Mouse (Mus musculus) thymus, postnatal 10 days (tissue): ENCODE results near the gene Frmd4b.
"Not testable (repeated sequence)": the region's sequence is repeated elsewhere in the genome, so short reads cannot be mapped to it uniquely, and the experiment has no call there.

ENCODE experiments used
- DNase-seq, 2 experiments: peaks; one replicate each; pipeline ENCODE4 v3.0.0; 2021; ENCODE audit warnings: low spot score in 2 of 2

The Frmd4b gene

GRCm38 (mm10) chr6:97419771-97420446, 197.4 kb downstream of the Frmd4b start:
- DNase-seq = peak; percentile 31 to 69

GRCm38 (mm10) chr6:97416972-97417554, 200.3 kb downstream of the Frmd4b start:
- DNase-seq = peak; percentile 15 to 67

- not testable (repeated sequence) for DNase-seq
Observed at GRCm38 (mm10) chr6:97415578-97415977, 201.8 kb downstream of the Frmd4b start.

- no peak for DNase-seq
Observed at GRCm38 (mm10) chr6:97413453-97413852, 203.9 kb downstream of the Frmd4b start.

- DNase-seq = no peak
Observed at GRCm38 (mm10) chr6:97412403-97412802, 204.9 kb downstream of the Frmd4b start.

- no peak for DNase-seq
Observed at GRCm38 (mm10) chr6:97411327-97411726, 206.0 kb downstream of the Frmd4b start.

- no peak for DNase-seq
Observed at GRCm38 (mm10) chr6:97409467-97410239, 207.7 kb downstream of the Frmd4b start.

- DNase-seq = no peak
Observed at GRCm38 (mm10) chr6:97407914-97408313, 209.4 kb downstream of the Frmd4b start.

- no peak for DNase-seq
Observed at GRCm38 (mm10) chr6:97407425-97407824, 209.9 kb downstream of the Frmd4b start.

- no peak for DNase-seq
Observed at GRCm38 (mm10) chr6:97405311-97405710, 212.0 kb downstream of the Frmd4b start.

GRCm38 (mm10) chr6:97402822-97403472, 214.4 kb downstream of the Frmd4b start:
- no peak for DNase-seq

- no peak for DNase-seq
Observed at GRCm38 (mm10) chr6:97400446-97400845, 216.9 kb downstream of the Frmd4b start.

- DNase-seq = no peak
Observed at GRCm38 (mm10) chr6:97397935-97398334, 219.4 kb downstream of the Frmd4b start.

GRCm38 (mm10) chr6:97396957-97397354, 220.4 kb downstream of the Frmd4b start:
- no peak for DNase-seq

GRCm38 (mm10) chr6:97396351-97396956, 220.9 kb downstream of the Frmd4b start:
- DNase-seq = no peak

- DNase-seq = no peak
Observed at GRCm38 (mm10) chr6:97395477-97396350, 221.6 kb downstream of the Frmd4b start.

GRCm38 (mm10) chr6:97394473-97395075, 222.8 kb downstream of the Frmd4b start:
- DNase-seq = no peak

- DNase-seq = no peak
Observed at GRCm38 (mm10) chr6:97392912-97393311, 224.4 kb downstream of the Frmd4b start.

GRCm38 (mm10) chr6:97387388-97387787, 230.0 kb downstream of the Frmd4b start:
- DNase-seq = no peak

- no peak for DNase-seq
Observed at GRCm38 (mm10) chr6:97384918-97385317, 232.4 kb downstream of the Frmd4b start.
